Mouse (Mus musculus): ENCODE results near the gene Hdac5. TPM values are rescaled to one million over a fixed set of nuclear protein-coding genes. Genes with fewer than 3 reads are reported as not detected.
A peak's percentile ranks its signal among the peaks of the same experiment; 100 is the strongest.

Gene Hdac5
- polyA plus RNA-seq, 1 experiment from 2014 or later: 39.8 TPM

DNA sequence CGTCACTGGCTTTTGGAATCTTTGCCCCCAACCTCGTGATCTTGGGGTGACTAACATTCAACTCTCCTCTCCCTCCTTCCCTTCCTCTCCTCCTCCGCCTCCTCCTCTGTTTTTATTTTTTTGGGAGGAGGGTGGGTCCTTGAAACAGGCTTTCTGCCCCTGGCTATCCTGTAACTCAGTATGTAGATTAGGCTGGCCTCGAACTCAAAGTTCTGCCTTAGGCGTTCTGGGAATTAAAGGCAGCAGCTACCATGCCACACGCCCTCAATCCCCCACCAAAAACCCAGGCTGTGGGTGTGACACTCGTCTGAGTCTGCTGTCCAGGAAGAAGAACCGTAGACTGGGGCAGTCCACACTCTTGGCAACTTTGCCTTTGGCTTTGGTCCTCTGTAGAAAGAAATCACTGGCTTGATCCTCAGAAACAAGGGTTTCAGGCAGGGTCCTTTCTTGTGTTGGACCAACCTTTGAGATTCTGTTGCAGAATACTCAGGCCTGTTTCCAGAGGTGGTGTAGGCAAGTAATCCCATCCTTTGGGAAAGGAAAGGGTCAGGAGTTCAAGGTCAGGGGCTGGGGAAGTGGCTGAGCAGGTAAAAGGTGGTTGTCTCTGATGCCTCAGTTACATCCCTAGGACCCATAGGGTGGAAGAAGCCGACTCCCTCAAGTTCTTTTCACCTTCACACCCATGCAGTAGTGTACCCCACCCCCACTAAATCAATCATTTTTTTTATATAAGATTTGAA, 19.6 kb upstream of the Hdac5 start:
- WGBS: 15% methylated on average over 9 of the region's 9 CpGs
- no peak for DNase-seq (ENCODE audit: extremely low spot score, low spot score)
- Histone ChIP-seq H3K27me3 (ENCODE audit: poor library complexity, severe bottlenecking) (peaks cover 14% of the 10 kb centered on the region), H3K36me3 (replicated peaks) (peaks cover 29% of the 10 kb centered on the region), H3K27ac (peak overlapping the region; percentile 88), H3K4me3 (peak overlapping the region; percentile 91), H3K4me1 (peaks cover 31% of the 10 kb centered on the region), H3K9me3 (no peaks in the 10 kb centered on the region; the same call in 1 of the 2 replicates)

DNA sequence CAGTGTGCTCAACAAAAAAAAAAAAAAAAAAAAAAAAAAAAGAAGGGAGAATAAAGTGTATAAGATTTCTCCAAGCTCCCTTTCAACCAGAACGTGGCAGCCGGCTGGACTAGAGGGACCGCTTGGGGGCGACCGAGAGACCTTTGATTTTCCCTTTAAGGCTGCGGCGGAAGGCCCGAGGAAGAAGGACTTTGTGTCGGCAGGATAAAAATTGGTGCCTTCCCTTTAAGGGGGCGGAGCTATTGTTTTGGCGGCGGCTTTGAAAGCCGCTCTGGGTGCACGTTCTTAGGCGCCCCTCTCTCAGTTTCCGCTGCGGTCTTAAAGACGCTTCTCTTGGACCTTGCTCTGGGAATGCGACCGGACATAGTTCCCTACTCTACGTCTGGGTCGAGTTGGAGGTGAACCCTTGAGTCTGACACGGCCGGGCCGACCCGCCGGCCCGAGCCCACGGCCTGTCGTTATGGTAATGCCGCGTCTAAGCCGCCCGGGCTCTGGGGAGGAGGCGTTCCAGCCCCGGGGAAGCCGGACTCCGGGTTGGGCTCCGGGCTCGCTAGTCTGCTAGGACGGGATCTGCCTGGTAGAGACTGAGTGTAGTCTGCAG, 18.8 kb upstream of the Hdac5 start, which contains the start of gene BC030867:
Gene BC030867 (plus strand): TSS at position 253 of the 601 bp plus-strand sequence.
- H3K9me3 ChIP-seq: no peaks in the 10 kb centered on the region; the same call in 1 of the 2 replicates
- peaks cover 18% of the 10 kb centered on the region for H3K27me3 ChIP-seq (ENCODE audit: poor library complexity, severe bottlenecking)
- H3K4me1 ChIP-seq: peaks cover 32% of the 10 kb centered on the region
- H3K36me3 ChIP-seq (replicated peaks): peaks cover 21% of the 10 kb centered on the region
- WGBS: 0% methylated on average over 41 of the region's 41 CpGs
- DNase-seq (ENCODE audit: extremely low spot score, low spot score): peak; percentile 98
- peak within 1 kb of the TSS; percentile 91 for H3K4me3 ChIP-seq
- peak within 1 kb of the TSS; percentile 88 for H3K27ac ChIP-seq

DNA sequence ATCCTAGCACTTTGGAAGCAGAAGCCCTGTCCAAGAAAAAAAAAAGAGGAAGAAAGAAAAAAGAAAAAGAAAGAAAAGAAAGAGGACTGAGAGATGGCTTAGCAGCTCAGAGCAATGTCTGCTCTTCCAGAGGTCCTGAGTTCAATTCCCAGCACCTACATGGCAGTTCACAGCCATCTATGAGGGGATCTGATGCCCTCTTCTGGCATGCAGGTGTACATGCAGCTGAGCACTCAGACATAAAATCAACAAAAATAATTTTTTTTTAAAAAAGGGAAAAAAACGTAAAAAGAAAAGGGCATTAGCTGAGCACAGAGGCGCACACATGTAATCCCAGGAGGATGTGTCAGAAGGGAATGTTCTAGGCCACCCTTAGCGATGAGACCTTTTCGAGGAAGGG, 16.9 kb upstream of the Hdac5 start:
- DNase-seq (ENCODE audit: extremely low spot score, low spot score): no peak
- no peak overlapping the region for H3K27ac ChIP-seq
- H3K4me1 ChIP-seq: peaks cover 32% of the 10 kb centered on the region
- H3K9me3 ChIP-seq: no peaks in the 10 kb centered on the region; the same call in 1 of the 2 replicates
- peaks cover 11% of the 10 kb centered on the region for H3K36me3 ChIP-seq (replicated peaks)
- WGBS: 89% methylated on average over 4 of the region's 4 CpGs
- H3K27me3 ChIP-seq (ENCODE audit: poor library complexity, severe bottlenecking): peaks cover 18% of the 10 kb centered on the region
- H3K4me3 ChIP-seq: no peak overlapping the region

DNA sequence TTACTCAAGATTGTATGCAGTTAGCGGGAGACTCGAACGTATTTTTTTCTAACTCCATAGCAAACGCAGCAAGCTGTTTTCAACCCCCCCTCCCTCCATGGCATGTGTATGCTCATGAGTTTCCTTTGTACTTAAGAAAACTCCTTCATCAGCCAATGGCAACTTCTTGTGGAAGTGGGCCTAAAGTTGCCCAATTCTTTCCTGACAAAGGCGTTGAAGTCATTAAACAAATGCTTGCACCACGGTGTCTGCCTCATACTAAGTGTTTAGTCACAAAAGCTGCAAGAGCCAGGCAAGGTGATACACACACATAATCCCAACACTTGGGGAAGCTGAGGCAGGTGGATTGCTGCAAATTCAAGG, 16.3 kb upstream of the Hdac5 start:
- no peak overlapping the region for H3K27ac ChIP-seq
- H3K36me3 ChIP-seq (replicated peaks): peaks cover 5% of the 10 kb centered on the region
- H3K4me1 ChIP-seq: peaks cover 32% of the 10 kb centered on the region
- 90% methylated on average over 6 of the region's 6 CpGs for WGBS
- H3K27me3 ChIP-seq (ENCODE audit: poor library complexity, severe bottlenecking): peaks cover 18% of the 10 kb centered on the region
- no peak for DNase-seq (ENCODE audit: extremely low spot score, low spot score)
- no peaks in the 10 kb centered on the region; the same call in 1 of the 2 replicates for H3K9me3 ChIP-seq
- no peak overlapping the region for H3K4me3 ChIP-seq

DNA sequence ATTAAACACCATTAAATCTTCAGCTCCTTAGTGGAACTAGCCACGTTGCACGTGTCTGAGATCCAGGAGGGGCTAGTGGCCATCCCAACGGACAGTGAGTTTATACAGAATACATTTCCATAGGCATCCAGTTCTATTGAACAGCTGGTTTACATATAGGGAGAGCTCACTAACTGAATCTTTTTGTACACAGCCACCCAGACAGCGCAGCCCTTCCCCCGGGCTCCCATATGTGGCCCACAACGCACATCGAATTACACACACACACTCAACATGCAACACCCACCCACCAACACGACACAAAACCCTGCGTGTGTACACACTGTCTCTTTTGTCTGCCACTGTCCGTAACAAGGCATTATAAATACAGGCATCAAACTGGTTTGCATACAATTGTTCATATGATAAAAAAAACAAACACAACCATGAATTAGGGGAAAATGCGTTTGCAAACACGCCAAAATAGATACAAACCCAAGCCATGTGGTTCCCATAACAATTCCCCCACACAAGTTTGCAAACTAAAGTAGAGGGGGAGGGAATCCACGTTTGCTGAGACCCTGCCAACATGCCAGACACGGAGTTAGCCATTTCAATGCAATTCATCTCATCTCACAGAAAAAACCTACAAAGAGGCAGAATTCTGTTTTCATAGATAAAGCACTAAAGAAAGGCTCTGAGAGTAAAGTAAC, 15.8 kb upstream of the Hdac5 start:
- Histone ChIP-seq H3K9me3 (no peaks in the 10 kb centered on the region; the same call in 1 of the 2 replicates), H3K27me3 (ENCODE audit: poor library complexity, severe bottlenecking) (peaks cover 18% of the 10 kb centered on the region), H3K4me3 (peak overlapping the region; percentile 52), H3K27ac (peak overlapping the region; percentile 81), H3K36me3 (replicated peaks) (no peaks in the 10 kb centered on the region), H3K4me1 (peaks cover 32% of the 10 kb centered on the region)
- DNase-seq (ENCODE audit: extremely low spot score, low spot score): no peak
- 62% methylated on average over 14 of the region's 14 CpGs for WGBS

DNA sequence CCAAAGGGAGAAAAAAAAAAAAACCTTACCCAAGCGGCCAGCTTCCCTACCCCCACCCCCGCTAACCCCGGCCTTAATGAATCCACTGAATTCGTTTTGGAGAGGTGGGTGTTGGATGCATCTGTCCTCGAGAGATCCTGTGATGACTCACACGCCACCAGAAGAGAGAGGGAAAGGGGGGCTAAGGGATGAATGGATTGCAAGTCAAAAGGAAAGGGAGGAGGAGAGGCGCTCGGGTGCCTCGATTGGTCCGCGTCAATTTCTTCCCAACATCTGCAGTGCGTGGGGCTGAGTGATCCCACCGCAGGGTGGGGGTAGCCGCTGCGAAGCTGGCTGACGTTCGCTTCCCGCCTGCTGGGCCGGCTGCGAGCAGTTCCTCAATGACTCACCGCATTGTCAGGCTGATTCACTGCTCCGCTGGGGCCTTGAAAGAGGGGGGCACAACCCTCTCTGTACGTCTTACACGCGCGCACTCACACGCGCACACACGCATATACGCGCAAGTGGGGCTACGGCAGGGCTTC, 15.0 kb upstream of the Hdac5 start:
- Histone ChIP-seq H3K27ac (peak overlapping the region; percentile 81), H3K27me3 (ENCODE audit: poor library complexity, severe bottlenecking) (peaks cover 18% of the 10 kb centered on the region), H3K36me3 (replicated peaks) (no peaks in the 10 kb centered on the region), H3K9me3 (no peaks in the 10 kb centered on the region; the same call in 1 of the 2 replicates), H3K4me3 (peak overlapping the region; percentile 52), H3K4me1 (peaks cover 32% of the 10 kb centered on the region)
- 2% methylated on average over 32 of the region's 32 CpGs for WGBS
- DNase-seq (ENCODE audit: extremely low spot score, low spot score): peak; percentile 55

DNA sequence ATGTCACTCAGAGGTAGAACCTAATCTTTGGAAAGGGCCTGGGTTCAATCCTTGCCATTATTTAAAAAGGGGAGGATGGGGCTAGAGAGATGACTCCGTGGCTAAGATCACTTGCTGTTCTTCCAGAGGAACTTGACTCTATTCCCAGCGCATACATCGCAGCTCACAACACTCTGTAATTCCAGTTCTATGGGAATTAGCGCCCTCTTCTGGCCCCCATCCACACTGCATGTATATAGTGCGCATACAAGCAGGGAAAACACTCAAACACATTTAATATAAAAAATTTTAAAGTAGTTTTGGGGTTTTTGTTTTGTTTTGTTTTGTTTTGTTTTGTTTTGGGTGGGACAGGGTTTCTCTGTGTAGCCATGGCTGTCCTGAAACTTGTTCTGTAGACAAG, 11.9 kb upstream of the Hdac5 start:
- Histone ChIP-seq H3K36me3 (replicated peaks) (no peaks in the 10 kb centered on the region), H3K27ac (no peak overlapping the region), H3K4me1 (peaks cover 20% of the 10 kb centered on the region), H3K4me3 (no peak overlapping the region), H3K27me3 (ENCODE audit: poor library complexity, severe bottlenecking) (peaks cover 23% of the 10 kb centered on the region), H3K9me3 (no peaks in the 10 kb centered on the region; the same call in 1 of the 2 replicates)
- 56% methylated on average over 5 of the region's 5 CpGs for WGBS
- DNase-seq (ENCODE audit: extremely low spot score, low spot score): no peak

DNA sequence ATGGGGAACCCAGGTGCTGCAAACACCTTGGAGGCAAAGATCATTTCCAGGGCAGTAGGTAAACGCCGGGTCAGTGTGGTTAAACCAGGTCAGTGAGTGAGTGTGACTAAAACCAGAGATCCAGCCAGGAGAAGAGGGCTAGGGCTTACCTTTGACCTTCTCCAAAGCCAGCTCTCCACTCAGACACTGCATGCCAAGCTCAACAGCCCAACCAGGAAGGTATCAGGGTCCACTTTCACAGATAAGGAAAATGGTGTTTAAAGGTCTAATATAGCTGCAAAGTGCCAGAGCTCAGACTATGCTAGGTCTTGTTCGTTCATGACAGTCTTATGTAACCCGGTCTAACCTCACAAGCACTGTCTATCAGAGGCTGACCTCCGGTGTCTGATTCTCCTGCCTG, 11.3 kb upstream of the Hdac5 start:
- Histone ChIP-seq H3K9me3 (no peaks in the 10 kb centered on the region), H3K27ac (no peak overlapping the region), H3K4me3 (no peak overlapping the region), H3K36me3 (replicated peaks) (no peaks in the 10 kb centered on the region), H3K4me1 (peaks cover 24% of the 10 kb centered on the region), H3K27me3 (ENCODE audit: poor library complexity, severe bottlenecking) (peaks cover 23% of the 10 kb centered on the region)
- no peak for DNase-seq (ENCODE audit: extremely low spot score, low spot score)
- 89% methylated on average over 5 of the region's 5 CpGs for WGBS

DNA sequence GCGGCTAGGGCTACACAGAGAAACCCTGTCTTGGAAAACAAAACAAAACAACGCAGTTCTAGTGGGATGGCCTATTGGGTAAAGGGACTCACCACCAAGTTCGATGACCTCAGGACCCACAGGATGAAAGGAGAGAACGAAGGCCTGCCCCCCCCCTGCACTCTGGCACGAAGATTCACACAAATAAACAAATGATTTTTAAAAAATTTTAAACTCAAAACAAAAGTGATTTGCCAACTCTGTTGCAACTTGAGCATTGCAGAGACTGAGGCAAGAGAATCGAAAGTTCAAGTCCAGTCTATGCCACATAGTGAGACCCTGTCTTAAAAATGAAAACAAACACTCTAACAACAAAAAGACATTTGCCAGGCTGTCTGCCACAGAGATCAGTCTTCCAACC, 10.7 kb upstream of the Hdac5 start:
- H3K4me3 ChIP-seq: no peak overlapping the region
- peaks cover 21% of the 10 kb centered on the region for H3K4me1 ChIP-seq
- H3K9me3 ChIP-seq: no peaks in the 10 kb centered on the region
- no peak overlapping the region for H3K27ac ChIP-seq
- 87% methylated on average over 6 of the region's 6 CpGs for WGBS
- H3K27me3 ChIP-seq (ENCODE audit: poor library complexity, severe bottlenecking): peaks cover 20% of the 10 kb centered on the region
- no peak for DNase-seq (ENCODE audit: extremely low spot score, low spot score)
- H3K36me3 ChIP-seq (replicated peaks): no peaks in the 10 kb centered on the region

DNA sequence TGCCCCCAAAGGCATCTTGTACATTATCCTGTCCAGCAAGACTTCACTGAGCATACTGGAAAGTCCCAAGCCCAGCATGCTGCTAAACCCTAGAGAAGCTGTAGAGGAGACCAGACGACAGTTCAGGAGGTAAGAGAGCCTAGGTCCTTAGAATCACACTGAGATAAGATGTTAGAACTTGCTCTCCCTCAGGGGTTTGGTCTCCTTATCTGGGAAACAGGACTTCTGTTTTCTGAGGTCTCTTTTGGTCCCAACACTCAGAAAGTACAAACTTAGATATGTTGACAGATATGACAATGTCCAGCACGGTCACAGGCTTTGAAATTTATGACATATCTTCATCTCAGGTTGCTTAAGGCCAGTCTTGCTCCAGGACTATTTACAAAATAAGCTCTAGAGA, 6.1 kb upstream of the Hdac5 start:
- no peak overlapping the region for H3K27ac ChIP-seq
- H3K4me3 ChIP-seq: no peak overlapping the region
- H3K9me3 ChIP-seq: no peaks in the 10 kb centered on the region
- H3K4me1 ChIP-seq: peaks cover 8% of the 10 kb centered on the region
- H3K36me3 ChIP-seq (replicated peaks): no peaks in the 10 kb centered on the region
- WGBS: 77% methylated on average over 2 of the region's 2 CpGs
- 0 out of 2 replicates have a peak, but pooled peaks cover 5% of the 10 kb centered on the region for H3K27me3 ChIP-seq (ENCODE audit: poor library complexity, severe bottlenecking)
- DNase-seq (ENCODE audit: extremely low spot score, low spot score): no peak

DNA sequence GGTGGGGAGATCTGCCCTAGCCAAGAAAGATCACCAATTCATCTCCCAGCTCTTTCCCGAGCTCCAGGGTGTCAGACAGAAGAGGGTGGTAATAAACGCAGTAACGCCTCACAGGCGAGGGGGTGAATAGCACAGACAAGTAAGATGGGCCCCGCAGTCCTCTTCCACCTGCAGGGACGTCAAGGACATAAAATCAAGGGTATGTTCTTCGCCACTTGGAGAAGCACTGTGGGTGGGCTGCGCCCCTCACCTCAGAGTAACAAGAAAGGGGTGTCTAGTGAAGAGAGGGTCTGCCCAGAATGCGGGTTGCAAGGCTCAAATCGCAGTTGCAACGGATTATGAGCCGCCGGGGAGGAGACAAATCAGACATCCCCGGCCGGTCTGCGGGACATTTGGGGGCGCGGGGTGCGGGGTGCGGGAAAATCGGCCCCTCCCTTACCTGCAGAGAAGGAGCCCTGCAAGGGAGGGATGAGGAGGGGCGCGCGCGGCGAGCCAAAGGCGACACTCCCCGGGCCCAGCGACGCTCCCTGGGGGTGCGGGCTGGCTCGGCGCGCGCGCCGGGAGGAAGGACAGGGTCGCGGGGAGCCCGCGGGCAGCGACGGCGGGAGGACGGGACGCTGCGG, 524 bp downstream of the Hdac5 start:
- Histone ChIP-seq H3K9me3 (no peaks in the 10 kb centered on the region), H3K4me3 (peak overlapping the region; percentile 90), H3K27ac (peak overlapping the region; percentile 92), H3K4me1 (peaks cover 61% of the 10 kb centered on the region), H3K27me3 (ENCODE audit: poor library complexity, severe bottlenecking) (peaks cover 47% of the 10 kb centered on the region), H3K36me3 (replicated peaks) (no peaks in the 10 kb centered on the region)
- no peak for DNase-seq (ENCODE audit: extremely low spot score, low spot score)
- under 1% methylated on average over 47 of the region's 47 CpGs for WGBS

DNA sequence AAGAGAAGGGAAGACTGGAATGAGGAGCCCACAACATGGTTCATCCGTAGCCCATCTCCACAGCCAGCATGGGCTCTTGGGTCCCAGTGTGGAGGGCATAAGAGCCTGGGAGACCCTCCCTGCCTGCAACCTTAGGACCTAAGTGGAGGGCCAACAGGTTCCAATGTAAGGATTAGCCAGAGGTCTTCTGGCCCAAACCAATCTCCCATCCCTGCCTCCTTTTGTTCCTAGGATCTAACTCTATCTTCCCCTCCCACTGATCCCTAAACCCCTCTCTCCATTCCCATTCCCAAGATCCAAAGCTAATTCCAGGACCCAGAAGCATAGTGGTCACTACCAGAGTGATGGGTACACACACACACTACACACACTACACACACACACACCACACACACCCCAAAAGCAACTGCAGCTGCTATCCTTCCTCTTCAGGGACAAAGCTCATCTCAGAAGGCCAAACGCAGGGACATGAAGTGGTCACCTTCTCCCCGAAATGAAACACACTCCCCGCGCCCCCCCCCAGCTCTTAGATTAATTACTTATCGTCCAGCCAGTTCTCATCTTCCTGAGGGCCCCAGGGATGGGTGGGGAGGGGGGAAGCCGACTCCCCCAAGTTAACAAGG, 1.2 kb downstream of the Hdac5 start:
- no peak for DNase-seq (ENCODE audit: extremely low spot score, low spot score)
- H3K9me3 ChIP-seq: no peaks in the 10 kb centered on the region
- H3K4me1 ChIP-seq: peaks cover 68% of the 10 kb centered on the region
- H3K27ac ChIP-seq: peak overlapping the region; percentile 92
- 21% methylated on average over 7 of the region's 7 CpGs for WGBS
- H3K36me3 ChIP-seq (replicated peaks): no peaks in the 10 kb centered on the region
- H3K27me3 ChIP-seq (ENCODE audit: poor library complexity, severe bottlenecking): peaks cover 54% of the 10 kb centered on the region
- peak overlapping the region; percentile 90 for H3K4me3 ChIP-seq
